Mouse (Mus musculus): ENCODE measurements around the gene Iqschfp. TPM values are rescaled to one million over a fixed set of nuclear protein-coding genes. Genes with fewer than 3 reads are reported as not detected.

Gene Iqschfp
- polyA plus RNA-seq, 1 experiment: not detected

- TF ChIP-seq GATA1 (IDR thresholded peaks at IDR 0.05; ENCODE audit: low read length): no peak
These were observed 600.5 kb downstream of the Iqschfp start for GRCm38 (mm10) chr3:68492513-68492912.

- TF ChIP-seq GATA1 (IDR thresholded peaks at IDR 0.05; ENCODE audit: low read length): no peak
These were observed 601.1 kb downstream of the Iqschfp start for GRCm38 (mm10) chr3:68493170-68493585.

GRCm38 (mm10) chr3:68493586-68494295 lies 601.7 kb downstream of the Iqschfp start:
- TF ChIP-seq GATA1 (IDR thresholded peaks at IDR 0.05; ENCODE audit: low read length): no peak

- no peak for TF ChIP-seq GATA1 (IDR thresholded peaks at IDR 0.05; ENCODE audit: low read length)
These were observed 602.5 kb downstream of the Iqschfp start for GRCm38 (mm10) chr3:68494296-68495095.

- no peak for TF ChIP-seq GATA1 (IDR thresholded peaks at IDR 0.05; ENCODE audit: low read length)
These were observed 603.2 kb downstream of the Iqschfp start for GRCm38 (mm10) chr3:68495096-68495735.

- TF ChIP-seq GATA1 (IDR thresholded peaks at IDR 0.05; ENCODE audit: low read length): no peak
These were observed 603.8 kb downstream of the Iqschfp start for GRCm38 (mm10) chr3:68495736-68496242.

- TF ChIP-seq GATA1 (IDR thresholded peaks at IDR 0.05; ENCODE audit: low read length): no peak
These were observed 604.5 kb downstream of the Iqschfp start for GRCm38 (mm10) chr3:68496513-68496912.

- TF ChIP-seq GATA1 (IDR thresholded peaks at IDR 0.05; ENCODE audit: low read length): no peak
These were observed 607.6 kb downstream of the Iqschfp start for GRCm38 (mm10) chr3:68499532-68500152.

- TF ChIP-seq GATA1 (IDR thresholded peaks at IDR 0.05; ENCODE audit: low read length): no peak
These were observed 612.8 kb downstream of the Iqschfp start for GRCm38 (mm10) chr3:68504838-68505237.

- TF ChIP-seq GATA1 (IDR thresholded peaks at IDR 0.05; ENCODE audit: low read length): no peak
These were observed 614.8 kb downstream of the Iqschfp start for GRCm38 (mm10) chr3:68506769-68507318.

GRCm38 (mm10) chr3:68508629-68509028 lies 616.6 kb downstream of the Iqschfp start:
- TF ChIP-seq GATA1 (IDR thresholded peaks at IDR 0.05; ENCODE audit: low read length): no peak

- TF ChIP-seq GATA1 (IDR thresholded peaks at IDR 0.05; ENCODE audit: low read length): no peak
These were observed 618.8 kb downstream of the Iqschfp start for GRCm38 (mm10) chr3:68510872-68511271.

- TF ChIP-seq GATA1 (IDR thresholded peaks at IDR 0.05; ENCODE audit: low read length): no peak
These were observed 619.7 kb downstream of the Iqschfp start for GRCm38 (mm10) chr3:68511744-68512143.

GRCm38 (mm10) chr3:68512327-68512726 lies 620.3 kb downstream of the Iqschfp start:
- no peak for TF ChIP-seq GATA1 (IDR thresholded peaks at IDR 0.05; ENCODE audit: low read length)
